1 mouse cellular context compared by ENCODE assay signal in the genomic region with DNA sequence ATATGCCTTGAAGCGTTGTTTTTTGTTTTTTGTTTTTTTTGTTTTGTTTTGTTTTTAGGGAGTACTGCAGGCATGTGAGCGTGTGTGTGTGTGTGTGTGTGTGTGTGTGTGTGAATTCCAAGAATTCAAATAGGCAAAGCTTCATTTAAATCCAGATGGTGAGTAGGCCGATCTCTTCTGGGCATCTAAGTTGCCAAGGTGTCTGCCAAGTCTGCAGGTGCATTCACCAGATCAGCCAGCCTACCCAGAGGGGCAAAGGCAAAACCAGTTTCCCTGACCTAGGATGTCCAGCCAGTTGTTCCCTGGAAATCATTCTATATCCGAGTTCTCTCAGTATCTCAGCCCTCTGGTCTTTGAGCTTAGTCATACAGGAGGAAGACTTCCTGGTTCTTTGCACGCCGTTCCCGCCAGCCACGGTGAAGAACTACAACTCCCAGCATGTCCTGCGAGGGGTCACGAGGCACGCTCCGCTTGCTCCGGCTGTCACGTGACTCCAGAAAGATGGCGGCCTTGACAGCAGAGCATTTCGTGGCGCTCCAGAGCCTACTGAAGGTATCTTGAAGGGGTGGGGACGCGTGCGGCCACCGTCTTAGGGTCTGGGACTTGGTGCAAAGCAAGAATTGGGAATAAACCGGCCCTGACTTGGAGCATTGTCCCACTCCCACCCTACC.
TF ChIP-seq lines count a peak whose summit lies in the region.

A gene (plus strand): TSS at position 480 of the 671 bp plus-strand sequence.

TF ChIP-seq in MEL, 35 proteins besides CTCF, POLR2A, EP300 and RAD21 (continued from another document):
- peak; percentile 97 for TF ChIP-seq MXI1 (IDR thresholded peaks at IDR 0.05; ENCODE audit: low read depth, low read length)
